Mouse (Mus musculus): ENCODE measurements at regions not wholly inside any gene's neighbourhood (a gene's known extent, or its start where the extent isn't known, plus 50 kb on each side); places are given as distances from the start of the nearest gene placed in this dataset.

GRCm38 (mm10) chr11:21478191-21478590, 93.8 kb upstream of the Wdpcp start:
- DNase-seq (ENCODE audit: low spot score in 2 of 2) = peak; percentile 11 to 18

- DNase-seq (ENCODE audit: low spot score in 2 of 2) = no peak
Observed at GRCm38 (mm10) chr11:21470711-21471110, 99.7 kb upstream of the Ugp2 start.

- DNase-seq (ENCODE audit: low spot score in 2 of 2) = no peak
Observed at GRCm38 (mm10) chr11:21468465-21468864, 97.5 kb upstream of the Ugp2 start.

GRCm38 (mm10) chr11:21460011-21460410, 89.0 kb upstream of the Ugp2 start:
- no peak for DNase-seq (ENCODE audit: low spot score in 2 of 2)

- DNase-seq (ENCODE audit: low spot score in 2 of 2) = no peak
Observed at GRCm38 (mm10) chr11:21453308-21454106, 82.5 kb upstream of the Ugp2 start.

GRCm38 (mm10) chr11:21433726-21434125, 62.7 kb upstream of the Ugp2 start:
- DNase-seq (ENCODE audit: low spot score in 2 of 2) = no peak

GRCm38 (mm10) chr11:21430021-21430420, 59.0 kb upstream of the Ugp2 start:
- DNase-seq (ENCODE audit: low spot score in 2 of 2) = no peak

- no peak for DNase-seq (ENCODE audit: low spot score in 2 of 2)
Observed at GRCm38 (mm10) chr11:21428749-21429148, 57.7 kb upstream of the Ugp2 start.

- no peak for DNase-seq (ENCODE audit: low spot score in 2 of 2)
Observed at GRCm38 (mm10) chr11:21428013-21428317, 57.0 kb upstream of the Ugp2 start.

- DNase-seq (ENCODE audit: low spot score in 2 of 2) = no peak
Observed at GRCm38 (mm10) chr11:21427291-21428012, 56.5 kb upstream of the Ugp2 start.

- DNase-seq (ENCODE audit: low spot score in 2 of 2) = no peak
Observed at GRCm38 (mm10) chr11:21425480-21426101, 54.6 kb upstream of the Ugp2 start.

- DNase-seq (ENCODE audit: low spot score in 2 of 2) = no peak
Observed at GRCm38 (mm10) chr11:21424345-21424744, 53.3 kb upstream of the Ugp2 start.

GRCm38 (mm10) chr11:21422281-21422878, 51.4 kb upstream of the Ugp2 start:
- no peak for DNase-seq (ENCODE audit: low spot score in 2 of 2)

Measured in layer of hippocampus, adult 8-10 months (tissue).